In the genomic region with DNA sequence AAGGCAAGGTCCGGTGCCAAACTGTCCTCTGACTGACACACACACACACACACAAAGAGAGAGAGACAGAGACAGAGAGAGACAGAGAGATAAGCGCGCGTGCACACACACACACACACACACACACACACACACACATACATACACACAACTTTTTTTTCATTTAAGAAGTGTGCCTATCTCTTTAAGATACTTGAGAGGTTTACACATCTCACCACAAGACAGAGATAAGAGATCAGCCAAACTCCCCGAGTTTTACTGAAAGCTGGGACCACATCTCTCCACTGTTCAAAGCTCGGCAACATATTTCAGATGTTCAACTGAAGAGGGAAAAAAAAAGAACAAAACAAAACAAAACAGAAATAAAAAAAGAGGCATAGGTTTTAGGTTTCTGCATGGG, we compare ENCODE assay signal across 30 mouse cellular contexts. TPM values are rescaled to one million over a fixed set of nuclear protein-coding genes. Genes with fewer than 3 reads are reported as not detected.
DNase-seq lines count a peak whose midpoint lies in the region; ATAC-seq and TF ChIP-seq lines count a peak whose summit lies in the region.
"Had no signal": no experiment of that assay in that cellular context is flagged by ENCODE, and none has a peak within 500 bp of the region (broad histone marks: within the 10 kb centered on the region; RNA-seq: fewer than 3 reads in every experiment).

No protein-coding gene starts in this region.

- TF ChIP-seq CTCF in heart, adult 2 months (IDR thresholded peaks at IDR 0.05), result no peak
- no peak for TF ChIP-seq CTCF in G1E (IDR thresholded peaks at IDR 0.05; ENCODE audit: low read depth, low read length)

- peaks cover 4% of the 10 kb centered on the region; the same call in 1 of the 2 replicates for H3K79me2 ChIP-seq in heart, adult 2 months (replicated peaks; ENCODE audit: control insufficient read depth, insufficient read depth, low read length)

- H3K36me3 ChIP-seq in heart, adult 2 months (ENCODE audit: control insufficient read depth, insufficient read depth, low read length), result peaks cover 9% of the 10 kb centered on the region; the same call in 1 of the 2 replicates
- no peaks in the 10 kb centered on the region for H3K36me3 ChIP-seq in heart, embryonic 11.5 days (ENCODE audit: control insufficient read depth, insufficient read depth, low read length)
- H3K36me3 ChIP-seq in G1E (replicated peaks), result peaks cover 34% of the 10 kb centered on the region
- H3K36me3 ChIP-seq: embryonic facial prominence, embryonic 13.5 days; forebrain, embryonic 12.5 days; forebrain, embryonic 15.5 days; heart, embryonic 12.5 days; heart, embryonic 15.5 days; hindbrain, embryonic 13.5 days had no signal

- 69% methylated on average over 6 of the region's 6 CpGs for WGBS in heart, adult 2 months
- 59% methylated on average over 6 of the region's 6 CpGs for WGBS in heart, embryonic 11.5 days (ENCODE audit: insufficient replicate concordance)

- H3K27ac ChIP-seq in heart, adult 2 months, result no peak overlapping the region
- no peak overlapping the region for H3K27ac ChIP-seq in heart, embryonic 11.5 days (ENCODE audit: low read depth, low read length)
- H3K27ac ChIP-seq: embryonic facial prominence, embryonic 10.5 days; embryonic facial prominence, embryonic 13.5 days; forebrain, embryonic 12.5 days; forebrain, embryonic 15.5 days; heart, embryonic 15.5 days; hindbrain, embryonic 10.5 days; hindbrain, embryonic 13.5 days had no signal

- no peak for ATAC-seq in heart, embryonic 11.5 days (replicated peaks; ENCODE audit: insufficient number of reproducible peaks, low FRiP score, low TSS enrichment)
- no peak for ATAC-seq in G1E (ENCODE audit: extremely low read depth, insufficient number of reproducible peaks, low FRiP score, poor library complexity, severe bottlenecking)
- ATAC-seq: CD4-positive, CD25-positive, alpha-beta regulatory T cell, adult 4 months; forebrain, embryonic 15.5 days; hindbrain, embryonic 16.5 days; Patski had no signal

- intact Hi-C loops in heart, adult 2 months (cut with DNase I), result no loop called here

- 0 out of 2 replicates have a peak, but pooled peaks have one; percentile 13 for TF ChIP-seq EP300 in heart, adult 2 months (IDR thresholded peaks at IDR 0.05; ENCODE audit: insufficient read depth, low read depth, low read length)

- no peaks in the 10 kb centered on the region for H3K9me3 ChIP-seq in heart, embryonic 11.5 days (replicated peaks; ENCODE audit: control insufficient read depth, low read length)
- no peaks in the 10 kb centered on the region for H3K9me3 ChIP-seq in G1E (replicated peaks)
- H3K9me3 ChIP-seq: embryonic facial prominence, embryonic 10.5 days; embryonic facial prominence, embryonic 13.5 days; forebrain, embryonic 12.5 days; forebrain, embryonic 15.5 days; heart, embryonic 12.5 days; heart, embryonic 15.5 days; hindbrain, embryonic 10.5 days; hindbrain, embryonic 13.5 days had no signal

- no peaks in the 10 kb centered on the region for H3K27me3 ChIP-seq in heart, adult 2 months (ENCODE audit: control insufficient read depth, insufficient read depth, low read length)
- H3K27me3 ChIP-seq in heart, embryonic 11.5 days (ENCODE audit: control insufficient read depth, insufficient read depth, low read length), result no peaks in the 10 kb centered on the region
- H3K27me3 ChIP-seq in G1E (ENCODE audit: insufficient read depth, low read length), result no peaks in the 10 kb centered on the region
- H3K27me3 ChIP-seq: embryonic facial prominence, embryonic 13.5 days; forebrain, embryonic 15.5 days; heart, embryonic 15.5 days; hindbrain, embryonic 13.5 days had no signal

- H3K4me2 ChIP-seq in heart, embryonic 11.5 days, result no peak overlapping the region
- H3K4me2 ChIP-seq: embryonic facial prominence, embryonic 13.5 days; forebrain, embryonic 12.5 days; forebrain, embryonic 15.5 days; heart, embryonic 12.5 days; heart, embryonic 15.5 days; hindbrain, embryonic 13.5 days had no signal

- H3K4me3 ChIP-seq in heart, adult 2 months, result no peak overlapping the region
- H3K4me3 ChIP-seq in heart, embryonic 11.5 days (ENCODE audit: low read depth, low read length), result no peak overlapping the region
- peak overlapping the region; percentile 2; the same call in 1 of the 2 replicates for H3K4me3 ChIP-seq in G1E (ENCODE audit: low read depth, low read length)
- H3K4me3 ChIP-seq: embryonic facial prominence, embryonic 10.5 days; embryonic facial prominence, embryonic 13.5 days; erythroblast, embryonic 14.5 days; forebrain, embryonic 12.5 days; forebrain, embryonic 15.5 days; heart, embryonic 12.5 days; heart, embryonic 15.5 days; hindbrain, embryonic 10.5 days; hindbrain, embryonic 13.5 days had no signal

- no peak for DNase-seq in heart, adult 2 months
- peak; percentile 65 for DNase-seq in thymus, postnatal 0 days (ENCODE audit: low spot score)
- no peak for DNase-seq in thymus, postnatal 25 days
- no peak for DNase-seq in G1E (ENCODE audit: low spot score)
- peak; percentile 9 for DNase-seq in naive thymus-derived CD4-positive, alpha-beta T cell, adult 2 months (ENCODE audit: low read depth)
- DNase-seq in neural tube, embryonic 10.5 days (ENCODE audit: extremely low spot score, low spot score), result no peak
- no peak for DNase-seq in heart, adult 8-10 months (ENCODE audit: low spot score)
- DNase-seq: adrenal gland, postnatal 10 days; adrenal gland, postnatal 36 days; B cell, adult 2 months; cerebellum, adult 18-20 months; cerebellum, adult 9-10 months; cerebellum, postnatal 14 days; gastrocnemius, postnatal 25 days; heart, adult 18-20 months; heart, postnatal 10 days; heart, postnatal 36 days had no signal

- peaks cover 9% of the 10 kb centered on the region for H3K4me1 ChIP-seq in heart, adult 2 months (ENCODE audit: control insufficient read depth, insufficient read depth, low read length)
- no peaks in the 10 kb centered on the region for H3K4me1 ChIP-seq in heart, embryonic 11.5 days (ENCODE audit: control insufficient read depth, insufficient read depth, low read length)
- H3K4me1 ChIP-seq in G1E (ENCODE audit: insufficient read depth, low read depth, low read length), result peaks cover 87% of the 10 kb centered on the region
- H3K4me1 ChIP-seq: forebrain, embryonic 12.5 days; forebrain, embryonic 15.5 days; heart, embryonic 15.5 days had no signal

- TF ChIP-seq POLR2A in heart, adult 2 months (IDR thresholded peaks at IDR 0.05; ENCODE audit: insufficient read depth, low read depth, low read length), result no peak

- H3K9ac ChIP-seq in heart, adult 2 months (ENCODE audit: low read depth, low read length), result no peak overlapping the region
- H3K9ac ChIP-seq in heart, embryonic 11.5 days (ENCODE audit: low read depth, low read length), result no peak overlapping the region
- H3K9ac ChIP-seq: embryonic facial prominence, embryonic 13.5 days; forebrain, embryonic 12.5 days; forebrain, embryonic 15.5 days; heart, embryonic 12.5 days; heart, embryonic 15.5 days; hindbrain, embryonic 13.5 days had no signal

RNA-seq across cellular contexts. Expression of gene Zbtb16, which starts 31.5 kb away (rescaled TPM):
- total RNA-seq in heart, adult 2 months (2021), result 100 to 1,000 TPM; 149 to 150 TPM
- polyA plus RNA-seq in heart, adult 2 months (2012; rRNA removed), result 15.7 and 23.7 TPM in 2 replicates
- 0.57 and 0.75 TPM in 2 replicates for polyA plus RNA-seq in heart, embryonic 11.5 days (2014; fragmentation: Nextera tagmentation; extraction: Ambion mirVana)
- polyA plus RNA-seq in thymus, postnatal 0 days (2015; fragmentation: Nextera tagmentation; extraction: Ambion mirVana), result 1.4 and 1.6 TPM in 2 replicates
- total RNA-seq in G1E (2014; fragmentation: Nextera tagmentation) (35.0 and 45.5 TPM in 2 replicates), G1E (2017) (9.7 and 10.6 TPM in 2 replicates)
- polyA plus RNA-seq in G1E (2012), result 18.4 and 20.0 TPM in 2 replicates
- total RNA-seq in heart, adult 8-10 months (2022), result 100 to 1,000 TPM; 105 to 204 (median 152) TPM
- polyA plus RNA-seq: CD4-positive, CD25-positive, alpha-beta regulatory T cell, adult 4 months had no signal

Comparison
In these comparisons a context has a peak if more than half of its experiments do, and no peak if none do; other contexts are left out.
1. DNase-seq: peak in thymus, postnatal 0 days (single experiment) and naive thymus-derived CD4-positive, alpha-beta T cell, adult 2 months (single experiment); none in heart, adult 2 months (0 of 2), thymus, postnatal 25 days (single experiment), G1E (single experiment), neural tube, embryonic 10.5 days (single experiment) and heart, adult 8-10 months (single experiment).